Mouse (Mus musculus): ENCODE measurements at regions not wholly inside any gene's neighbourhood (a gene's known extent, or its start where the extent isn't known, plus 50 kb on each side); places are given as distances from the start of the nearest gene placed in this dataset.

DNA sequence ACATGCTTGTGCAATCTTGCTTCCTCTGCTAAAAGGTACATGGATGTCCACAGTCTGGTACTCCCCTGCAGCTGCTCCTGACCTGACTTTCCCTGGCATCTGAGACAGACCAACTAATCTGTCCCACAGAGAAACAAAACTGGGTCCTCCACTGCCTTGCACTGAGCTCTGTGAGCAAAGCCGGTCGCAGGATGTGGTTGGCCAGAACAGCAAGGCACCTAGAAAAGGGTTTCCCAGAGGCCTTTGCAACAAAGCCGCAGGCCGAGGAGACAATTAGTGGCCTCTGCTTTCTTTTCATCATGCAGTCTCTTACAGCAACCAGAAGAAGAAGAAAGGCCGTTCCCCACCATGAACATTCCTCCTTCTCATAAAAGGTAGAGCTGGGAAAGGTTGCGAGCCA, 246.1 kb downstream of the 3110018I06Rik start:
- TF ChIP-seq CTCF (IDR thresholded peaks at IDR 0.05; ENCODE audit: extremely low read depth, insufficient read depth, insufficient read length, insufficient replicate concordance): no peak
- TF ChIP-seq POLR2A (IDR thresholded peaks at IDR 0.05; ENCODE audit: low read depth, low read length): no peak
